Mouse (Mus musculus): ENCODE data around the gene Lnx2.
A peak's percentile ranks its signal among the peaks of the same experiment; 100 is the strongest.

Gene Lnx2

DNA sequence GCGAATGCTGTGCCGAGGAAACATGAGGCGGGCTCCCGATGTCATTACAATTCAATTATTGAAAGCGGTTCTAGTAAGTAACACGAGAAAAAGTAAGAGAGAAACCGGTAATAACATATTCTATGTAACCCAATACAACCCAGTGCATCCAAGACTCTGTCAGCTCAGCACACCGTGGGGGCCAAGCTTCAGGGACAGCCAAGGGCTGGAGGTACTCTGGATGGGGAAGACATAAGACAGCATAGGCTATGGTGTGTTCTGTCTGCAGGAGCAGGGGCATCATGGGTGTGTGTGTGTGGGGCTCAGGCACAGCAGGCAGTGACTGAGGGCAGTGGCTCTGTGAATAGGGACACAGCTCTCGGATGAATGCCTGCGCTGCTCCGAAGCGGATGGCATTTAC is 59.8 kb downstream of the Lnx2 start:
- no peak for DNase-seq (ENCODE audit: low spot score)

DNA sequence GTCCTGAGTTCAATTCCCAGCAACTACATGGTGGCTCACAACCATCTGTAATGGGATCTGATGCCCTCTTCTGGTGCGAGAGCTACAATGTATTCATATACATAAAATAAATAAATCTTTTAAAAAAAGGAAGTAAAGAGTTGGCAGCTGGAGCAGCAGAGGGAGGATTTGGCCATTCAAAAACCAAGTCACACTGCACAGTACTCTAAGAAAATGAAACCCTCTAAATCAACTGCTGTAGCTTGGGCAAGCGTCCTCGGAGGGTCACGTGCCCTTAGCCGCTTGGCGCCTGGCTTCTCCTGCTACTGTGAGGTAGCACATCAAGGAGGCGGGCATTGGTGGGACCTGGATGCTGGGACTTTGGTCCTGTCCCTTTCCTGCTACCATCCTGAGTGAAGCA is 61.2 kb downstream of the Lnx2 start:
- no peak for DNase-seq (ENCODE audit: low spot score)

- DNase-seq (ENCODE audit: low spot score) = no peak
Observed at GRCm38 (mm10) chr5:147013845-147014244, 62.5 kb downstream of the Lnx2 start.

GRCm38 (mm10) chr5:147011333-147011732 is 65.1 kb downstream of the Lnx2 start:
- DNase-seq (ENCODE audit: low spot score) = no peak

- no peak for DNase-seq (ENCODE audit: low spot score)
Observed at GRCm38 (mm10) chr5:147003303-147003702, 73.1 kb downstream of the Lnx2 start.

- DNase-seq (ENCODE audit: low spot score) = peak; percentile 12
Observed at GRCm38 (mm10) chr5:147001312-147001711, 75.1 kb downstream of the Lnx2 start.

DNA sequence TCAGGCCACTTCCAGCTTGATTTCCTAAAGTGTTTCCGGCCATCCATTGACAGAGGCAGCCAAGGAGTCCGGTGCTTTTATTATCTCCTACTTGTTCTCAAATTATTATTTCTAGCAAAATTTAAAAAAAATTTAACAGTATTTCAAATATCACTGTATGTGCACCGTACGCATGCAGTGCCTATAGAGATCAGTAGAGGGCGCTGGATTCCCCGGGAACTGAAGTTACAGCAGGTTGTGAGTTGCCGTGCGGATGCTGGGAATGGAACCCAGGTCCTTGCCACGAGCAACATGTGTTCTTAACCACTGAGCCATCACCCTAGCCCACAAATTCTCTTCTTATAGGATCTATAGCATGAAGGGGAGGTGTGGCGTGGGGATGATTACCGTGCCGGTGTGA is 77.6 kb downstream of the Lnx2 start:
- DNase-seq (ENCODE audit: low spot score) = no peak

DNA sequence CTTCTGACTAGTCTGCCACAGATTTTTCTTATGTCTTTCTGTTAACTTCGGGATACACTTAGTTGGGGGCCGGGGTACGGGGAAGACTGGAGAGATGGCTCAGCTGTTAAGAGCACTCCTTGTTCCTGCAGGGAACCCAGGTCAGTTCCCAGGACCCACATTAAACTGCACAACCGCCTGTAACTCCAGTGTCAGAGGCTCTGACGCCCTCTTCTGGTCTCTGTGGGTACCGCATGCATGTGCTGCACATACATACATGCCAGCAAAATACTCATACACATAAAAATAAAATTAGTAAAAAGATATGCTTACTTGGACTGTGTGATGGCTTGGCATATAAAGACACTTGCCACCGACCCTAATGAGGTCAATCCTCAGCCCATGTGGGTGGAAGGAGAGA is 79.6 kb downstream of the Lnx2 start:
- no peak for DNase-seq (ENCODE audit: low spot score)

DNA sequence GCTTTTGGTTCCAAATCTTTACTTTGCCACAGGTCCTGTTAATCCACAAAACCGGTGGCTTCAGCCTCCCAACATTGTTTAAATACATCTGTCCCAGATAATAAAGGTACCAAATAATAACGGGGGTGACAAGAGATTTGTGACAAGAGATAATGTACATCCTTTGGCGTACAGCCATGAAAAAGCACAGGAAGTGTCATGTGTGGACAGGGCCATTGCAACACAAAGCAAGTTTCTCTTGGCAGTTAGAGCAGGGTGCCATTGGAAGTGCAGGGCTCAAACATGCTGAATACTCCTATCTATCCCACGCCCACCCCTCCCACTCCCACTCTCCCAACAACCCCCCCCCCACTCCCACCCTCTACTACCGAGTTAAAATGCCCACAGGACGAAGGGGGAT is 81.4 kb downstream of the Lnx2 start:
- no peak for DNase-seq (ENCODE audit: low spot score)

DNA sequence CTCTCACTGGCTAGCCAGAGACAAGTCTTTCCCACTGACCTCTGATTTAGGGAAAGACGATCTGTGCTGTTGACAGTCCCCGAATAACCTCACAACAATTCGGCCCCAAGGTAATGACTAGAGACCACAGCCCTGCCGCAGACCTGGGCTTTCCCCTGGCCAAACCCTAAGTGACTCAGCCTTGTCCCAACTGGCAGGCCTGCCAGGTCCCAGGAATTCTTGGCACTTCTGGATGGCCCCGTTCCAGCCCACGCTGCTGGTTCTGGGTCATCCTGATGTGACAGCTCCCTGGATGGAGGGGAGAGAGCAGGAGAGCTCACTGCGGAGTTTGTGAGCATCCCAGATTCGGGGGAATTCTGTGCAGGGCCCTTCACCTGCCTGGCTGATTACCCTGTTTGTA is 82.9 kb downstream of the Lnx2 start:
- no peak for DNase-seq (ENCODE audit: low spot score)

DNA sequence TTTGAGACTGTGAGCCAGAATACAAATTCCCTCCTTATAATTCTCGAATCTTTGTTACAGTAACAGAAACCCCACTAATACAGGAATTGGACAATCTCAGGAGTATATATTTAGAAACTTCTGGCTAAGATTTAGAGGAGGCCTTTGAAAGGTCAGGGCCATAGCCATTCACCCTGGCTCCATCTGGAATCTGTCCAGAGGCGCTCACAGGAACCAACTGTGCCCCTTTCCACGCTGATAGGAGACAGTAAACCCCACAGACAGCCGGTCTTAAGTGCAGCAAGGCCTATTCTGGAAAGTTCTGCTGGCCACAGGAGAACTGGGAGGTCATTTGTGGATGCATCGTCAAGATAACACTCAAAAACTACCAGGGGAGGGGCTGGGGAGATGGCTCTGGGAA is 87.3 kb downstream of the Lnx2 start:
- DNase-seq (ENCODE audit: low spot score) = no peak

DNA sequence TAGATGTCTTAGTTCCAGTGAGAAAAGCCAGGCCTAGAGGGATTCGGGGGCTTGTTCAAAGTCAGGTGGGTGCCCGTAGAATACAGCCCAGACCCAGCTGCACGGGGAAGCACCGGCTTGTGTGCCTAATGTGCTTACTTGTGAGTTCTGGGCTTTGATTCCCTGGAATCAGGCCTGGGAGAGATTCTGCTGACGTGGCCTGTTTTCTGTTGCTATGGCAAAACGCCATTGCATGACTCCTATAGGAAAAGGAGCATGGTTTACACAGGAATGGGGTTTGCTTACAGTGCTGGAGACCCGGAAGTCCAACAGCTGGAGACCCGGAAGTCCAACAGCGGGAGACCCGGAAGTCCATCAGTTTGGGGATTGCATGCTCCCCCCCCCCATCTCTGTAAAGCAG is 88.8 kb downstream of the Lnx2 start:
- no peak for DNase-seq (ENCODE audit: low spot score)

DNA sequence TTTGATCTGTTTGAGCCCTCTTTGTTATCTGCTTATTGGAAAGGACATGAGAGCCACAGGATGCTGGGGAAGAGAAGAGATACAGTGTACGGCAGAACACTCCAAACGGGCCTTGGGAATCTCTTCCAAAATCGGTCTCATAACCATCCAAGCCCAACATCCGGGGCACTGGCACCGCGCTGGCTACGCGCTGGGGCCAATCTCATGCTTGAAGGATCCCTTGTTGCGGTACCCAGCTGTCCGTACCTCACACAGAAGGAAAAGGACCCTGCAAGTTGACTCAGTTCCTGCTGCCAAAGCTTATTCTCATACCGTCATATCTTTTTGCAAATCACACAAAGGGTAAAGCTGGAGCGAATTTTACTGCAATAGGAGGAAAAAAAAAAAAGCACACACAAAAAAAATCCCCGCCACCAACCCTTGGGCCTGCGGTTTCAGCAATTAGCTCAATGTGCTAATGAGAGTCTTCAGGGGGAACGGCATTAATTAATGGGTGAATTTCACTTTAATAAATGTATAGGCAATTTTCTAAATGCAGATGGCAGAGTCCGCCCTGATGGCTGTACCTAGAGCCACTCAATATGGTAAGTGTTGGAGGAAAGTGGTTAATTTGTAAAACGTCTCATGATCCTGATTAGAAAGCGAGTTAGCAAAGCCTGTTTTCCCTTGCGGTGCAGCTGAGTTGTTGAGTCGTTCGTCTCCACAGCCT is 90.5 kb downstream of the Lnx2 start:
- DNase-seq (ENCODE audit: low spot score) = no peak

- no peak for DNase-seq (ENCODE audit: low spot score)
Observed at GRCm38 (mm10) chr5:146983216-146983615, 93.2 kb downstream of the Lnx2 start.

- no peak for DNase-seq (ENCODE audit: low spot score)
Observed at GRCm38 (mm10) chr5:146981376-146981775, 95.0 kb downstream of the Lnx2 start.

- DNase-seq (ENCODE audit: low spot score) = no peak
Observed at GRCm38 (mm10) chr5:146974781-146975123, 101.6 kb downstream of the Lnx2 start.

GRCm38 (mm10) chr5:146973858-146974780 is 102.3 kb downstream of the Lnx2 start:
- no peak for DNase-seq (ENCODE audit: low spot score)

GRCm38 (mm10) chr5:146973353-146973752 is 103.0 kb downstream of the Lnx2 start:
- no peak for DNase-seq (ENCODE audit: low spot score)

DNA sequence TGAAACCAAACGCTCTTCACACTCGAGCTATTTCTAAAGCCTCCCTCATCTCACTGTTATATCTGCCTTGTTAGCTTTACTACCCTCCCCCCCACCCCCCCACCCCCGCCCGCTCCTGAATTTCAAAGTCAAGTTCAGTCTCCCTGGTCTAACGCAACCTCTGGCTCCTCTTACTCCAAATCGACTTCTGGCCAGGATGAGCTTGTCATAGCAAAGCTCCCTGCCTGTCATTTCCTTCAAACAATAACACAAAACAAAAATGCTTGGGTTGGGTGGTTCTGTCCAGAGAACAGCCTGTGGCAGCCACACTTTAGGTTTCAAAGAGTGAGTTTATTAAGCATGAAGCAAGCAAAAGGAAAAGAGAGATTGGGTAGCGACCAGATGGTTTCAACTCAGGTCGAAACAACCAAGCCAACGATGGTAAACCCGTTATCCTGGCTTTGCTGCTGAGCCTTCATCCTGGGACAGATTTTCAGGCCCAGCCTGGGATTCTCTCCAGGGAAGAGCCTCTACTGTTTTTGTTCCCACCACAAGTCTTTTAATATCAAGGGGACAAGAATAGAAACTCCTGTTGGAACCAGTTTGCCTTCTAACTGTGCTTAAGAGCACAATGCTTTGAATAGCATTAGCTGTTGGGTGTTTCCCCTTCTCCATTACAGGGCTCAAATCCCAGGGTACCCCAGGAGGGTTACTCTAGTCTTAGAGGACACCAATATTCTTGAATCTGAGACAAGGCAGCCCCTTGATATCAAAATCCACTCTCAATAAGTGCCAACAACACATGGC is 104.4 kb downstream of the Lnx2 start:
- DNase-seq (ENCODE audit: low spot score) = no peak

DNA sequence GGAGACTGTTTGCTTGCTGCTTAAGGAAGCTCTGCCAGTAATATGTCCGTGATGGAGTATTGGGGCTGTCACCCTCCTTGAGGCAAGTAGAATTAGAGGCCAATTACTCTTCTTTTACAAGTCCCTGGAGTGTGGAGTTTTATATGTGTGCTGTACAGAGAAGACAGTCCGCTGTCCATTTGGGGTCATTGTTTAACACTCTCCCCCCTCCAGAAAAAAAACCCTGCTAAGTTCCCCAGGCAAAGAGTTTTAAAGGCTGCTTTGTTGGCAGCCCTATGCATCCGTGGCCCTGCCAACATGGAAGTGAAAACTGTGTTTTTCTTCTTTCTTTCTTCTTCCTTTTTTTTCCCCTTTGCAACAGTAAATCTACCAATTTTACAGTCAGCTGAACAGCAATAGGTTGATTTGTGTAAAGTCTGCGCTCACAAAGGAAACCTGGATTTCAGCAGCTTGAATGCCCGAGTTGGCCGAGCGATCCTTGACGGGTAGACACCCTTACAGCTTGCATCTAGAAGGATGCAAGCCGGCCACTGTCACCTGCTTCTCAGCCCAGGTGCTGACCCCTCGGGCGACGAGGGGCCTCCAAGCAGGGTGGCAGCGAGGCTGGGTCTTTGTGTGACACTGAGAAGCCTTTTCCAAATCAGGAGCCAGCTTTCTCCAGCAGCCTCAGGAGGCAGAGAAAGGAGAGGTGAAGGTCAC is 107.5 kb downstream of the Lnx2 start:
- no peak for DNase-seq (ENCODE audit: low spot score)

Data from c-Kit-positive CD71-positive TER-119-positive erythroid progenitor cells, embryonic 14.5 days (primary cell).